Mouse (Mus musculus) thymus, postnatal 10 days (tissue): ENCODE results near the gene Gpr61.

ENCODE experiments used
- DNase-seq, 2 experiments: peaks; one replicate each; pipeline ENCODE4 v3.0.0; 2021; ENCODE audit warnings: low spot score in 2 of 2

Gpr61 gene

DNA sequence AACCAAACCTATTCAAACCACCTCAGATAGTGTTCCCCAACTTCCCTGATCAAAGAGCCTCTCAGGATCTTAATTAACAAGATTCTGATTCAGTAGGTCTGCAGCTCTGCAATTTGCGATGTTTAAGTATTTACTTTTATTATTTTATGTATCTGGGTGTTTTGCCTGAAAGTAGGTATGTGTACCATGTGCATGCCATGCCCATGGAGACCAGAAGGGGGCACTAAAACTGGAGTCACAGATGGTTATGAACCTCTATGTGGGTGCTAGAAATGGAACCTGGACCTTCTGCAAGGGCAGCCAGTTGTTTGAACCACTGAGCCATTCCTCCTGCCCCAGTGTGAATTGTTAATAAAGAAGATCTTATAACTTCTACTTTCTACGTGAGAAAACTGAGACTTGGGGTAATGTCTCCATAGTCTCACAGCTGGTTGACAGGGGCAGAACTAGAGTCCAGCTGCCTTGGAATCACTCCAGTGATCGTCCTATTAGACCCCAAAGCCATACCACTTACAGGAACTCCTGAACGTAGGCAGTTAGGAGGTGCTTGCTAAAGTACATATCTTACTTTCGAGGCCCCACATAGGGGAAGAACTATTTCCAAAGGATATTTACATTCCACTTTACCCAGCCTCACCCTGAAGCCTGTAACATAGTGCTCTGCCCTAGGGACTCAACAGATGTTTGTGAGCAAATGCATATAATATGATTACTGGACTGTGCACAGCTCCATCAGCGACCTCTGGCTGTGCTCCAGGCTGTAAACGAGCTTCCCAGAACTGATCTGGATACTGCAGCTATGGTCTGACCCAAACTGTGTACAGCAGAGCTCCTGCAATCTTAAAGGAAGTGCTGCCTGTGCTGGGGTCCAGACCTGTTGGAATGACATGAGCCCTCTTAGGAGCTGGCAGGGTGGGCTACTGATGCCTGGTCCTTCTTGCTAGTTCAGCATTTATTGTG is 24.4 kb upstream of the Gpr61 start:
- DNase-seq = no peak

DNA sequence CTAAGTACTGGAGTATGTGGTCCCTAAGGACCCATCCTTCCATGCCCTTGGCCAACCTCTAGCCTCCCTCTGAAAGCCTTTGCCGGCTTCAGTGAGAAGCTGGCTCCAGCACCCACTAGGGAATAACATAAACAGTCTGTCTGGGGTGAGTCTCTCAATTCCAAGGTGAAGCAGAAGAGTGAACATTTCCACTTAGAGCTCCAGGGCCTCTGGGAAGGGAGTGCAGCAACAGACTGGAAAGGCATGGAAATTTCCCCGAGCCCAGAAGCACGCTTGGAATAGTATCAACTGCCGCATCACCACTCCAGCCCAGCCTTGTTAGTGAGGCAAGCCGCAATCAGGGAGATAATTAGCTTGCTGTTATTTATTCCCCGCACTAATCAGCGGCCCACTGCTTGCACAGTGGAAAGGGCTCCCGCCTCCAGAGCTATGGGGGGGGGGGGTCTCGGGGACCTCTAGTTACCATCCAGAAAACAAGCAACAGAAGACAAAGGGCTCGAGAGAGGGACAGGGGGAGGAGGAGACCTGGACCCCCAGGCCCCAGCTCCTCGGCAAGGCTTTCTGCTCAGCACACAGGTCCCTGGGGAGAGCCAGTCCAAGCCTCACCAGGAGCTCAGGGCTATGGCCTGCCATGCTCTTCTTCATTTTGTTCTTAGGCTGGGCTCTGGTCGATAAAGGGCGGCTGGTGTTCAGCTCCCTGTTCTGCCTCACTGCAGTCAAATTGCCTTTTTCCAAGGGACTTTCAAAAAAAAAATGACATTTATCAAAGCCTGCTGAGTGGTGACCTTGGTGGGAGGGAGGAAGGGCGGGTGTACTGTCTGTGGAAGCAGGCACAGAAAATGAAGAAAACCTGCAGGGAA is 20.2 kb upstream of the Gpr61 start:
- no peak for DNase-seq

DNA sequence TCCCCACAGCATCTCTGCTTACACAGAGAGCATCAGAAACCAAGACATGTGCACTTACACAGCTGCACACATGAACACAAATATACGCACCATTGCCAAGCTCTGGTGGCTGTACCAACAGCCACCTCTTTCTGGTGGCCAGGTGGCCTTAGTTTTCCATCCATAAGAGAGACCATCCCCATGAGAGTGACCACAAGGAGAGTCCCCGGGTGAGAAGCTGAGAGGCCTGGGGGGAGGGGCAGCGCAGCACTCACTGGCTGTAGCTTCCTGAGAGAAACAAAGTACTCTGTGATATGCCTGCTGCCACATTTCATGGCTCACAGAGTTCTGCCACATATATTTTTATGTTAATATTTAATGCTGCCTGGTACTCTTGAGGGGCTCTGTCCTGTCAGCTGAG is 14.5 kb upstream of the Gpr61 start:
- DNase-seq = no peak

DNA sequence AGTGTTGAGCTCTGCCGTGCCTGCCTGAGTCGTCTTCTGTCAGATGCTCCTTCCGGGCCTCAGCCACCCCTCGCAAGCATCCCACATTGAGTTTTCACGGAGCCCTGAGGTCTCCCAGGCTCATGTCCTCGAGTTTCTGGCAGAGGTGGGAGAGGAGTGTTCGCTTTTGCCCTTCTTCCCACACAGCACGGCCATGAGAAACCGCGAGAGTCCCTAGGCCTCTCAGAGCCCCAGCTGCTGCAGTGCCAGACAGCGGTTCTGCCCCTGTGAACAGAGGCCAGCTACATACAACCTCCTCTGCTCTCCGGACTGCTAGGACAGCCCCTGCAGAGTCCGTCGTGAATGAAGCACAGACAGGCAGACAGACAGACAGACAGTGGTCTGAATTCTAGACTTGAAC is 12.8 kb upstream of the Gpr61 start:
- DNase-seq = no peak

DNA sequence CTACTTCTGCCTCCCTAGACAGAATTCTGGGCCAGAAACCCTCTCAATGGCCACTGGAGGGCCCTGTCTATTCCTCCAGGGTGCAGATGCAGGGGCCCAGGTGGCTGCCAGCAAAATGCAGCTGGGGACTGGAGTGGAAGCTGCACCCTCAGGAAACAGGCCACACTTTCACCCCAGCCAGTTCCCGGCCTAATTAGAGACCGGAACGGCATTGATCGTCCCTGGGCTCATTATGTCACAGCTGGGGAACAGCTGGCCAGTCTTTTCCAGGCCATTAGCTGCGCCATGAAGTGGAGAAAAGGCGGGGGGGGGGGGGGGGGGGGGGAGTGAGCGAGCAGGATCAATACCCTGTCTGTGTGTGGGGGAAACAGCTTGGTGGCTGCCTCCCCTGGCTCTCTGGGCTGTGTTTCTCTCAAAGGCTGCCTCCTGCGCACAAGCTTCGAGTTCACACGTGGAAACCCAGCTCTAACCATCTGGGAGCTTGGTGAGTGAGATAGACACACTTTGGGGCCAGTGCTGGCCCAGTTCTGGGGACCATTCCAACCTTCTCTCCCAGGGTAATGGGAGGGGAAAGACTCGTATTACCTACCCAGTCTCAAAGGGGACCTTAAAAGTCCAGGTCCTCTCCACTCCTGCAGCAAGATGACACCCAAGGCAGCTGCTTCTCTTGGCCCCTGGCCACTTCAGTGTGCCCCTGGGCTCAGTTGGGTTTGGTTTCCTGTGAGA is 12.0 kb upstream of the Gpr61 start:
- DNase-seq = peak; percentile 51 to 59

DNA sequence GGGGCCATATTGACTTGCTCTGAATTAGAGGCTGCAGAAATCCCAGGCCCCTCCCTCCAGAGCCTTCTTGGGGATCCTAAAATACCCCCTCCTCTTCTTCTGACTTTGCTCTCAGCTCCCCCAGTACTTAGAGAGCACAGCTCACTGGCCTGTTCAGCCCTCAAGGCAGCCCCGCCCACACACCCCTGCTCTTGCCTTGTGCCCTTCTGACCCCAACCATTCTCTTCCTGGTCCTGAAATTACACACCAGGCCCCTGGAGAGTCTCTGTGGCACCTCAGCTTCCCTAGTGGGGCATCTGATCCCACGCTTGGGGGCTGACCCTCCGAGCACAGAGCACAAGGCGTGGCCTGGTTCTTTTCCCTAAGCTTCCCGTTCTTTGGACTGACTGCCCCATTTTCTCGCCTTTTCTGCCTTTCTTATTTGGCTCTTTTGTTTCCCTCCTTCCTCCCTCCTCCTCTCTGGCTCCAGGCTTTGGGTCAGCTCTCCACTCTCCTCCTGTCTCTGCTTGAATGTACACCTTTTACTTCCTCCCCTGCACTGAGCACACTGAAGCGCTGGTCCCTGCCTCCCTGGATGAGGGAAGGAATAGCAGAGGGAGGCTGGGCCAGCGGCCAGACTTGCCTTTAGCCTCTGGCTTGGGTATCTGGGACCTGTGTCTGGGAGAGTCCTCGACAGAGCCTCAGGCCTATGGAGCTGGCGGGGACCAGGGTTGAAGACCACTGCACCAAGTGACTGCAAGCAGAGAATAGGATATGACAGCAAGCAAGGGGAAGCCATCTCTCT is 11.0 kb upstream of the Gpr61 start:
- no peak for DNase-seq

DNA sequence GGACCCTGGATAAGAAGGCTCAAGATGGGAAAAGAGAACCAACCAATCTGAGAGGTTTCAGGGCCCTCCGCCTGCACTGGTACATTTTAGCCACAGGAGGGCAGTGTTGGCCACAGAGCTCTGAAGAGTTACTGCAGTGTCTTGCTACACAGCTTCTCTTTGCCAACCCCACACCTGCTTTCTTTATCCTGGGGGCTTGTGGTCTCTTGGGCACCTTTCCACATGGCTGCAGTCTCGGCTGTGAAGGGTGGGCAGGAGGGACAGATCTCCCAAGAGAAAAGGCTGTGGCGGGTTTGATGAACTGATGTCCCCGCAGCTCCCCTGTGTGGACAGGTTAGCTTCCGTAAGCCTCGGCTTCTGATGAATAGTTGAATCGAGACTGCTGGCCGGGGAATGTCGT is 10.1 kb upstream of the Gpr61 start:
- DNase-seq = peak; percentile 66 to 80

DNA sequence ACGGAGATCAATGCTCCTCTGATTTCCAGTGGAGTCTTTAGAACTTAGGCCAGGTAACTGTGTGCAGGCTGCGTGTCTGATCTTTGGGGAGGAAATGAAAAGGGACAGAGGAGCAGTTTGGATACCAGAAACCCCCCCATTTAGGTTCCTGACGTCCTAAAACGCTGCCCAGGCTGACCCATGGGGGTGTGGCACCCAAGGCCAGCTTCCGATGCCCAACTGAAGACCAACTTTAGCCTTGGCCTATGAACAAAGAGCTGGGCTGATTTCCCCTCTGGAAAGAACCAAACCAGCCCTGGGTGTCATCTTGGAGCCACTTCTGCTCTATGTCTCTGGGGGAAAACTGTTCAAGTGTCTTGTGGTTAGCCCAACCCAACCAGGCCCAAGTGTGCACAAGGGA is 9.4 kb upstream of the Gpr61 start:
- no peak for DNase-seq

DNA sequence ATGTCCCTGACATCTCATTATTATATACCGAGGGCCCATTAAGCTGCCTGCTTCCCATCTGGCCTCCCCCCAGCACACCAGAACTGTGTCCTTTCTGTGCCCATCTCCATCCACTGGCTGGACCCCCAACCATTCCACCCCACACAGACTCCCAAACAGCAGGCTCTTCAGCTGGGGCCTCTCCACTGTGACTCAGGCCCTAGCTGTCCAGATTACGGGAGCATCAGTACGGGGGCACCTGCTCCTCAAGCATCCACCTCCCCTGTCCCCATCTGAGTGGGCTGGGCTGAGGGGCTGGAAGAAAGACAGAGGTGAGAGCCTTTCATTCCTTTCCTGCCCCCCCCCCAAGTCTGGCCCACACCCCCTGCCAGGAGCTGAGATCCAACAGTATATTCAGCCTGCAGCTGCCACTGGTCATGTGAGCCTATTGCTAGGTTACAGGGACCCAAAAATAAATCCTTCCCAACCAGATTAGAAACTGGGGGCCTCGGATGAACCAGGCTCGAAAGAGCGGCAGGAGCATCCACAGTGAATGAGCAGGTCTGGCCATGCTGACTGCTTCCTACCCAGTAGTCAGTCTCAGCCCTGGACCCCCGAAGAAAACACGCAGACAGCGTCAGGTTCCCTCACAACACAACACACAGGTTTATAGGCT is 3.8 kb upstream of the Gpr61 start:
- no peak for DNase-seq

DNA sequence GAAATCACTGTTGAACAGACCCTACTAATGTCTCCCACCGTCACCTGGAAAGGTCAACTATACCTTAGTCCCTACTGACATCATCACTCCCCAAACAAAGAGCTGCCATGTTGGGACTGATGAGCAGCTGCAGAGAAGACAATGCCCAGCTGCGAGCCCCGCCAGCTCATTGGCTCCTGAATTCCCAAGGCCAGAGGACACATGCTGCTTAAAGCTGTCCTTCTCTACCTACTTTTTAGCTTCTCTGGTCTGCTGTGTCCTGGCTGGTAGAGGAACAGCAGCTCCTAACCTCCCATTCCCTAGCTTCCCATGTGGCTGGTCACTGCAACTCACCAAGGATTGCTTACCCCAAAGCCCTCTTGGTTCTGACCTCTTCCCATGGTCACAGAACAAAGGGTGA is 2.4 kb downstream of the Gpr61 start:
- DNase-seq = no peak

DNA sequence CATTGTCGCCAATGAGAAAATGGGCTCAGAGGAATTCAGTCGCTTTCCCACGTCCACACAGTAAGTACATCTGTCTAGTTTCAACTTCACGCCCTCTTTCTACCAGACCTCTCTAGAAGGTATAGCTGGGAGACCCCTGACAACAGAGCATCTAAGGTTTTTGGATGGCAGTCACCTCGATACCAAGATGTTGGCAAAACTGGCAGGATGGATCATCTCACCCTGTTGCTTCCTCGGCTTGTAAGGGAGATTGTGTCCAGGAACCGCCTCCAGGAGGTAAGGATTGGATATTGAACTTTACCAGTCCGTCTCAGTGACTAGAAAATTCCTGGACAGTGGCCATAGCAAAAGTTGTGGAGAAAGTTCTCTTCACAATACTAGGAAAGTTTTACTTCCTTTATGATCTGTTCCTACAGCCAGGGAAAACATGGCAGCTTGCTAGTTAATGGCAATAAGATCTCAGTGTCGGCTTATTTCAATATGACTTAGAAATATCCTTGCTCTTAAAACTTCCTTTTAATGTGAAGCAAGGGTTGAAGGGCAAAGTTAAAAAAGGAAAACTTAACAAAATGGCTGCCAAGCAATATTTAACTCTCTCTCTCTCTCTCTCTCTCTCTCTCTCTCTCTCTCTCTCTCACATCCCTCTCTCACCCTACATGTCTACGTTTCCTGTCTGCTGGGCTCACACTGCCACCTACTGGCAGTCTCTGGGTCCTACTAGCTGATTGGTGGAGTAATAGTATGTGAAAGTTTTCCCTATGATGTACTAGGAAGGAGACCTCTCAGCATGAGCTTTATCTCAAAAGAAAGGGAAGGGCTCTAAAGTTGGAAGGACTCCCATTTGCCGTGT is 7.1 kb downstream of the Gpr61 start:
- peak; percentile 83 to 89 for DNase-seq

DNA sequence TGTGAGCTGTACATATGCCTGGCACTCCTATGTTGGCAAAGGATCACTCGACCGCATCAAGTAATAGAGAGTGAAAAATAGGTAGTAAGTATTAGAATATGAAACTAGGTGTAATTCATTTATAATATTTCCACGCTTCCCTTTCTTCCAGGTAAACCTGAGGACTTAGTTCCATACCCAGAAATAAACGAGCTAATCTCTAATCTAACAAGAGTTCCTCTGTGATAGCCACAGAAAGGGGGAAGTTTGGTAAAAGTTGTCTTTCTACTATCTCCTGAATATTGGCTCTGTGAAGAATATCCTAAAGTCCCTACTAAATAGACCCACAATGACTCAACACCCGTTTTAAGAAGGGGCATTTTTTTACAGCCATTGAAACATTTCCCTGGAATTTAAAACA is 8.0 kb downstream of the Gpr61 start:
- DNase-seq = no peak

DNA sequence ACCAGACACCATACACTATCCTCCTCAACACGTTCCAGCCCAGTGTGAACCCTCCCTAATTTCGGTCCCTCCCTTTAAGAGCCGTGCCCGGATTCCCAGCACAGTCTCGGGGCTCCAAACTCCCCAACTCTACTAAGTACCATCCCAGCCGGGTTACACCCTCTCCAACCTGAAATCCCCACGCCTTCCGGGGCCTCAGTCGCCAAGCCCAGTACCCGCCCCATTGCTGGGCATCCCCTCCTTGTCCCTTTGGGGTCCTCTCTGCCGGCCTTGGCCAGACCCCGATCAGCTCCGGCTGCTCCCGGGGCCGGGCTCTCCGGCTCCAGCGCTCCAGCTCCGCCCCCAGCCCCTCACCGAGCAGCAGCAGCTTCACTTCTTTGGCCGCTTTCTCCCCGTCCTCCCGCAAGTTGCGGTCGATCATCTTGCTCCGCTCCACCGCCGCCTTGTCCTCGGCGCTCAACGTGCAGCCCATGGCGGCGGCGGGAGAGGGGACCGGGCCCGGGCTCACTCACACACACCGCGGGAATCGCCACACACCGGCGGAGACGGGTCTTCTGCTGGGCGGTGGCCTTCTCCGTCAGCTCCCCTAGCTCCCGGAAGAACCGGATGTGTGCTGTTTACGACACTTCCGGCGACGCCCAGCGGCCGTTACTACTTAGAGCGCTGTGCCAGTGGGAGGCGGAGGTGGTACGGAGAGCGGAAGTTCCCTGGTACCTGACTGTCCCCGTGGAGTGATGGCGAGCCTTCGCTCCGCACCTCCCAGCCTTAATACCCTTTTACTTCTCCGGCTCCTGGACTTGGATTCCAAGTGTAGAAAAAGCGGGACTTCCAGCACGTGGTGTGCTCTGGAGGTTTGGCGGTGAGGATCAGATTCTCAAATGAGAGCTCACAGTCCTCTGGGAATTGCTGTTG is 8.9 kb downstream of the Gpr61 start, which contains the start of gene Gnai3:
TSS of gene Gnai3 (minus strand) at position 613 of the 912 bp plus-strand sequence.
- DNase-seq = peak; percentile 88

DNA sequence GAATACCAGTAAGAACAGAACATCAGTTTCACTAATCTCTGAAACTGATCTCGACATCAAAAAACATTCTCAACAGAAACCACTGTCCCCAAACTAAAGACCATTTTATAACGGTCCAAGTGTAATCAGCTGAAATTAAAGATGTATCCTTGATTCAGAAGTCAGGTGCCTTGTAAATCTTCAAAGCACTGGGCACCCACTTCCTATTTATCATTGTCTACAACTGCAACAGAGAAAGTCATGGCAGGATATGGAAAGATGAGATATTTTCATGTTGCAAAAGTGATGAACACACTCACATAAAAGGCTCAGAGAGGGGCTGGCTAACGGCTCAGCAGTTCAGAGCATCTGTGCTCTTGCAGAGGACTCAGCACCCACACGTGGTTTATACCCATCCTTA is 13.9 kb downstream of the Gpr61 start:
- DNase-seq = no peak

DNA sequence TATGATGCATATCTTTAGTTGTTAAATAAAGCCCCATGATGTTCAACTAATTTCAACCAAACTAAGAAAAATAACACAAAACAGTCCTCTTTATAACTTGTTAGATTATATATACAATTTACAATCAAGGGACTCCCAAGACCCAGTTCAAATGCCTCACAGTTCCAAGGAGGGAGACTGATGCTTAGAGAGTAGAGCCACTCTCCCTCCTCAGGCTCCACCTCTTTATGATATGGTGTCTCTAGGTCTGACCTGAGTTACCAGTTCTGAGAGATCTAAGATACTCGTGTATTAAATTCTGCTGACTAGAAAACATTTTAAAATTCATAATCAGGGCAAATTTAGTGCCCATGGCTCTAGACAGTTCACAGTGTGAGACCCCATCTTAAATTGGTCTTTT is 15.6 kb downstream of the Gpr61 start:
- DNase-seq = no peak

DNA sequence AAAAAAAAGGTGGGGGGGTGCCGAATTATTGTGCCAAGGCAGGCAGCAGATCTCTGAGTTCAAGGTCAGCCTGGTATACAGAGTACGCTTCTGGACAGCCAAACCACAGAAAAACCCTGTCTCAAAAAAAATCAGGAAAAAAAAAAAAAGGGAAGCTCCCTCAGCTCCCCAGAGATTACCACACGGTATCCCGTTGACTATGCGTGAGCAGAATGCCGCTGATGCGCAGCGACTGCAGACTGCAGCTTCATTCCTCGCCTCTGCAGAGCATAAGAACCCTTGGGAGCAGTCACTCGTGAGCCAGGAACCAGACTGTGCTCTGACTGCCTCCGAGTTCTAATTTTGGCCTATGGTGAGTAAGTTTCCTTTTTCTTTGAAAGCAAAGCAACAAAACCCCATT is 20.0 kb downstream of the Gpr61 start:
- no peak for DNase-seq

DNA sequence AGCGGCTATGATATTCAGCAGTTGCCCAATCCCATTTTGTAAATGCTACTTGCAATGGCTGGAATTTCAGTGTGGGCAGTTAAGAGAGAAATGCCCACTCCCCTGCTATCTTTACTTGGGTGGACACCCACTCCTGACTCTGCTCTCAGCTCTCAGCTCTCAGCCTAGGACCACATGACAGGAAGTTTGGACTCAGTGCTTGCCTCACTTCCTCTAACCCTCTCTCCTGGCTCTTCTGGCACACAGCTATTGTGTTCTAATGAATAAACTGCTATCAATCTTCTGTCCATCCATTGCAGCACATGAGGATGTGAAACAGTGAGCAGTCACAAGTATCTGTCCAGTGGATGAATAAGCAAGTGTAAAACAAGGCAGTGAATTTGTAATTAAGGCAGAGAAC is 22.2 kb downstream of the Gpr61 start:
- no peak for DNase-seq

DNA sequence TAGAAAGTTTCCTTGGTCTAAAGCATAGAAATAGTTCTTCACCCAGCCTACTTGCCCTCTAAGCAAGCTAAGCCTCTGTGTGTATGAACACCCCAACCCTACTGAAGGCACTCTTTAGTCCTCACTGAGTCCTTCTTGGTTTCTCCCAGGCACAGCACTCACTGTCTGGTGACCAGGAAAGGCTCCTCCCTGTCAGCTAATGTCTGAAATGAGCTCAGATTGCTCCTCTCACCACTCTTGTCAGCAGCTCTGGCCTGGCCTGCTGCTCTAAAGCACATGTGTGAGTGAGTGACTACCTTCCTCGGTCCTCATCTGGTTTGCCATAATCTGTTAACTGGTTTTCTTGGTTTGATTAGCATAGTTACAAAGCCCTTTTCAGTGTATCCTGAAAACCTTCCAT is 22.9 kb downstream of the Gpr61 start:
- DNase-seq = no peak

DNA sequence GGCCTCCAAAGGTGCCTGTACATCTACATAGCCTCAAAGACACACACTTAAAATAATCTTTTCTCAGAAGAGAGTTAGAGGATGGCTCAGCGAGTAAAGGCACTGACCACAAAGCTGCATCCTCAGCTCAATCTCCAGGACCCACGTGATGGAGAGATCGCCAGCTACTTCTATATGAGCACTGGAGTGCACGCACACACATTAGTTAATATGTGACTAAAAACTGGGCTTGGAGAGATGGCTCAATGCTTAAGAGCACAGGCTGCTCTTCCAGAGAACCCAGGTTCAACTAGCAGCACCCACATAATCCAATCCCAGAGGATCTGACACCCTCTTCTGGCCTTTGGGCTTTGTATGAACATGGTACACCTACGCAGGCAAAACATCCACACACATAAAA is 23.5 kb downstream of the Gpr61 start:
- DNase-seq = no peak
